Mouse (Mus musculus): Measurements from ENCODE around the gene Rab24.

DNA sequence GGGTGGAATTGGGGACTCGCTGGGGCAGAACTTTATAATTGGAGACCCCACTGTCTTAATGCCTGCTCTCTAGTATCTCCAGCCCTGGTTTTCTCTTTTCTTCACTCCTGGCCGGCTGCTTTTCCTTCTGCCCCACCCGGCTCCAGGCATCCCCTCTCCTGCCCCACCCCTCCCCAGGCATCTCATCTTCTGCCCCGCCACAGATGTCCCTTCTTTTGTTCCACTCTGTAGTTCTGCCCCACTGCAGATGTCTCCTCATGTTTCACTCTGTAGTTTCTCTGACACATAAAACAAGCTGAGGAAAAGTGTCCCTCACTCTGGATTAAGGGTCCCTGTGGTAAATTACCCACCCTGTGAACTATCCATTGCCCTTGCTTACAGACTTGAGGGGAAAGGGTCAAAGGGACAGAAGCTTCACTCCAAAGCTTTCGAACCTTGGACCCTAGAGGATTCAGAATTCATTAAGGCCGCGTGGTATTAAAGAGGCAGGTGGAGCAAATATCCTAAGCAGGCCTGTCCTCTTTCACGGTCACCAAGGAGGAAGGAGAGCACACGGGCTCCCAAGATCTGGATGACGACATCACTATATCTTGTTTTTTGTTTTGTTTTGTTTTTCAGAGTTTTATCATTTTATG lies 15.7 kb upstream of the Rab24 start:
- TF ChIP-seq CTCF (IDR thresholded peaks at IDR 0.05; ENCODE audit: control insufficient read depth, insufficient read depth, insufficient read length): no peak
- no peak for TF ChIP-seq MYOG (IDR thresholded peaks at IDR 0.05; ENCODE audit: control insufficient read depth, extremely low read depth, insufficient read length)
- no peak for TF ChIP-seq USF1 (IDR thresholded peaks at IDR 0.05; ENCODE audit: low read depth)
- TF ChIP-seq CEBPB (IDR thresholded peaks at IDR 0.05; ENCODE audit: low read depth): no peak
- no peak for TF ChIP-seq MAX (IDR thresholded peaks at IDR 0.05)
- TF ChIP-seq MYOD1 (IDR thresholded peaks at IDR 0.05; ENCODE audit: control insufficient read depth, insufficient read length, low read depth): no peak
